Mouse (Mus musculus) limb, embryonic 13.5 days (tissue): ENCODE data around the gene Cc2d1b. TPM values are rescaled to one million over a fixed set of nuclear protein-coding genes. Genes with fewer than 3 reads are reported as not detected.

ENCODE experiments used
- polyA plus RNA-seq: library from polyadenylated mRNA; unstranded; fragments of >200 nt; fragmentation: Nextera tagmentation; extraction: Ambion mirVana; gene quantifications from 2 replicates; pipeline ENCODE4 v1.2.1, GENCODE M21; 2015

The Cc2d1b gene
- polyA plus RNA-seq, 1 experiment from 2014 or later: 30.0 TPM

Other genes with a start within 250 kb of the Cc2d1b start
- 7.0 and 7.4 TPM in 2 replicates for gene Shisal2a, start 236.6 kb upstream of the Cc2d1b start, polyA plus RNA-seq
- gene Gpx7, start 213.0 kb upstream of the Cc2d1b start, polyA plus RNA-seq: 88.5 and 89.8 TPM in 2 replicates
- 113 and 124 TPM in 2 replicates for gene Tut4, start 160.5 kb upstream of the Cc2d1b start, polyA plus RNA-seq
- gene Prpf38a, start 40.6 kb upstream of the Cc2d1b start, polyA plus RNA-seq: 100 and 101 TPM in 2 replicates
- gene Orc1, start 40.5 kb upstream of the Cc2d1b start, polyA plus RNA-seq: 11.7 and 12.2 TPM in 2 replicates
- gene 3110021N24Rik, start 99.7 kb downstream of the Cc2d1b start, polyA plus RNA-seq: 2.0 and 3.4 TPM in 2 replicates
- gene Zfyve9, start 160.9 kb downstream of the Cc2d1b start, polyA plus RNA-seq: 5.7 and 6.7 TPM in 2 replicates
- gene Btf3l4, start 213.7 kb downstream of the Cc2d1b start, polyA plus RNA-seq: 198 and 209 TPM in 2 replicates
- 115 and 121 TPM in 2 replicates for gene Txndc12, start 214.7 kb downstream of the Cc2d1b start, polyA plus RNA-seq
- gene Kti12, start 227.8 kb downstream of the Cc2d1b start, polyA plus RNA-seq: 49.6 and 50.5 TPM in 2 replicates
- 1.5 and 1.6 TPM in 2 replicates for gene A730015C16Rik, start 228.7 kb downstream of the Cc2d1b start, polyA plus RNA-seq